Mouse (Mus musculus) heart, adult 9 months (tissue): Measurements from ENCODE around the gene Vangl1.
A peak's percentile ranks its signal among the peaks of the same experiment; 100 is the strongest.

Source experiments
- DNase-seq, 2 experiments: peaks; one replicate each; pipeline ENCODE4 v3.0.0; 2022; ENCODE audit warnings: low spot score in 2 of 2

The Vangl1 gene

GRCm38 (mm10) chr3:102144401-102144800, 60.1 kb downstream of the Vangl1 start:
- DNase-seq = no peak

GRCm38 (mm10) chr3:102143536-102143935, 61.0 kb downstream of the Vangl1 start:
- no peak for DNase-seq

GRCm38 (mm10) chr3:102142947-102143346, 61.5 kb downstream of the Vangl1 start:
- DNase-seq = no peak

- DNase-seq = no peak
Measured at GRCm38 (mm10) chr3:102141893-102142292, 62.6 kb downstream of the Vangl1 start.

GRCm38 (mm10) chr3:102141451-102141850, 63.0 kb downstream of the Vangl1 start:
- DNase-seq = no peak

- no peak for DNase-seq
Measured at GRCm38 (mm10) chr3:102140606-102141005, 63.9 kb downstream of the Vangl1 start.

GRCm38 (mm10) chr3:102138899-102139298, 65.6 kb downstream of the Vangl1 start:
- DNase-seq = no peak

GRCm38 (mm10) chr3:102137158-102137557, 67.3 kb downstream of the Vangl1 start:
- DNase-seq = no peak

GRCm38 (mm10) chr3:102135389-102136113, 68.9 kb downstream of the Vangl1 start:
- DNase-seq = no peak

- DNase-seq = no peak
Measured at GRCm38 (mm10) chr3:102131627-102132324, 72.7 kb downstream of the Vangl1 start.

- no peak for DNase-seq
Measured at GRCm38 (mm10) chr3:102130478-102130877, 74.0 kb downstream of the Vangl1 start.

- DNase-seq = no peak
Measured at GRCm38 (mm10) chr3:102128242-102128641, 76.3 kb downstream of the Vangl1 start.

- no peak for DNase-seq
Measured at GRCm38 (mm10) chr3:102127114-102127513, 77.4 kb downstream of the Vangl1 start.

- no peak for DNase-seq
Measured at GRCm38 (mm10) chr3:102125546-102125945, 78.9 kb downstream of the Vangl1 start.

- no peak for DNase-seq
Measured at GRCm38 (mm10) chr3:102123654-102124053, 80.8 kb downstream of the Vangl1 start.

GRCm38 (mm10) chr3:102122046-102122445, 82.4 kb downstream of the Vangl1 start:
- no peak for DNase-seq

GRCm38 (mm10) chr3:102120947-102121346, 83.5 kb downstream of the Vangl1 start:
- no peak for DNase-seq

- peak in 1 of 2 experiments; percentile 20 for DNase-seq
Measured at GRCm38 (mm10) chr3:102111979-102112599, 92.4 kb downstream of the Vangl1 start.

- no peak for DNase-seq
Measured at GRCm38 (mm10) chr3:102108201-102108600, 96.3 kb downstream of the Vangl1 start.

- no peak for DNase-seq
Measured at GRCm38 (mm10) chr3:102103811-102104565, 100.5 kb downstream of the Vangl1 start.
